Mouse (Mus musculus) retina, postnatal 1 day (tissue): ENCODE measurements around the gene Sdc1.

Source experiments
- DNase-seq: peaks from one replicate; pipeline ENCODE4 v3.0.0-alpha.2; 2012

The Sdc1 gene

DNA sequence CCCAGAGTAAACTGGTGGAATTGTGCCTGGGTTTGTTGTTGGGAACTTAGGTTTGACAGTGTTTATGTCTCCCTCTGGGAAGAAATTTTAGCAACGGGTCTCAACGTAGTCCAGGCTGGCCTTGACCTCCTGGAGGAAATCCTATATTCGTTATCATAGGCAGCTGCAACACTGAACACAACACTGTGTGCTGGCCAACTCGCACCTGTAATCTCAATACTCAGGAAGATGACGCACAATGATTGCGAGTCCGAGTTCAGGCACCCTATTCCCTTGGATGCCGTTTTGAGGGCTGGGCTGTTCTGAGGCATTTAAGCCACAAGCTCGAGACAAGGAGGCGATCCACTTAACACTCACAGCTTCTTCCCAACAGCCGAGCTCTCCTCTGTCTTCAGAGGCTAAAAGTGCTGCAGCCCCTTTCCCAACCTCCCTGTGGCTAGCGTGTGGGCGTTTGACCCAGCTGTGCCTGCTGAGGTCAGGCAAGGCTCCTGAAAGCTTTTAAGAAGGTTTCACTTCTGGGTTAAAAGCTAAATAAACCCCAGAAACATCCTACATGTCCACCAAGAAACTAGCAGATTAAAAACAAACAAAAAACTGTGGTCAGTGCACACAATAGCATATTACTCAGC is 58.0 kb downstream of the Sdc1 start:
- no peak for DNase-seq

DNA sequence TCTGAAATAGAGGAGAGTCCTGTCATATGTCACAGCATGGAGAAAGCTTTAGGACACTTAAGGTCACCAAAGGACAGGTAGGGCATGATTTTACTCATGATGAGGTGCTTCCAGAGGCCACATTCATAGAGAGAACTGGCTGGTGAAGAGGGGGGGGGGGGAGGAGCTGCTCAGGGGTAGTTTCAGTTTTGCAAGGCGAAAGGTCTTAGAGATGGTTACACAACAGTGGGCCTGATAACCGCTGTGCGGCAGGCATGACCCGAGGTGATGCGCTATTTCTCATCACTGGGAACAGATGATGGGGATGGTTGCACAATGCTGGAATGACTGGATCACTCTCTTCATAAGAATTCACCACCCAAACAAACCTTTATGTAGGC is 58.5 kb downstream of the Sdc1 start:
- no peak for DNase-seq

- no peak for DNase-seq
Observed at GRCm38 (mm10) chr12:8830967-8831635, 60.0 kb downstream of the Sdc1 start.

DNA sequence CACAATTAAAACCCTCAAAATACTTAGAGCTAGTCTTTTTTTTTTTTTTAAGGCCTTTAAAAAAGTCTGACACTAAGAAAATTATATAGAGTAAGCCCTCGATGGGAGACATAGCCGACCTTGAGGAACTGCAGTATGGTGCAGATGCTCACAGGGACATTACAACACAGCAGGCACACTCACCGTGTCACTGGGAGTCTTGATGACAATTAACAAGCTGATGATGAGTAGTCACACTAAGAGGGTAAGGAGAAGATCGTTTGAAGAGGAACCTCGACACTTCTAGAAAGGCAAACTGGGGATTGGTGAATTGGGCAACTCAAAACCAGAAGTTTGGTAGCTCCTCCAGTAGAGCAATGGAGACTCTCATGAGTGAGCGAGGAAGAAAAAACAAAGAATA is 60.6 kb downstream of the Sdc1 start:
- no peak for DNase-seq

- no peak for DNase-seq
Observed at GRCm38 (mm10) chr12:8840782-8841325, 69.7 kb downstream of the Sdc1 start.

DNA sequence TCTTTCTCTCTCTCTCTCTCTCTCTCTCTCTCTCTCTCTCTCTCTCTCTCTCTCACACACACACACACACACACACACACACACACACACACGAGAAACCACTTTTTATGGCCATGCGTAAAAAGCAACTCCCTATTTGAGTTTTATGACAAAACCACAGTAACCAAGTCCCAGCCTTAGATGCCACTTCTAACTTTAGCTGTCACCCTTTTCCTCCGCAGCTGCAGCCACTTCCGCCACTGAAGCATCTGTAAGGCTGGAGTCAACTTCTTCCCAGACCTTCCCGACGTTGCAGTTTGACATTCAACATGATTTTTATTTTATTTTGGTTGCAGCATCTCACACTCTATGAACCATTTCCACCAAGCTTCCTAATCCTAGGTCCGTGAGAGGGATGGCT is 71.6 kb downstream of the Sdc1 start:
- no peak for DNase-seq
